Mouse (Mus musculus) ovary, adult 2 months (tissue): ENCODE results near the gene Zfp738. TPM values are rescaled to one million over a fixed set of nuclear protein-coding genes. Genes with fewer than 3 reads are reported as not detected.

Source experiments
- polyA plus RNA-seq: library from polyadenylated mRNA; depleted of rRNA; stranded (reverse); fragments of >200 nt; gene quantifications from 2 replicates; pipeline ENCODE4 v1.2.3, GENCODE M21; 2012; rRNA removed

The Zfp738 gene
- polyA plus RNA-seq: 2.9 and 3.4 TPM in 2 replicates

GRCm38 (mm10) chr13:67686971-67687370, at the start of gene Zfp738:
Zfp738 (minus strand) TSS chr13:67687071.

GRCm38 (mm10) chr13:67728641-67729318, 41.9 kb upstream of the Zfp738 start, which contains the start of gene Zfp65:
Zfp65 (minus strand) TSS chr13:67729173.

GRCm38 (mm10) chr13:67637294-67638007, 49.4 kb downstream of the Zfp738 start, which contains the start of the genes Gm49345 and Zfp729a:
Gm49345 (minus strand) TSS chr13:67637769.
Zfp729a (minus strand) TSS chr13:67637791.

GRCm38 (mm10) chr13:67609066-67609876, 77.6 kb downstream of the Zfp738 start, which contains the start of gene Zfp729b:
Zfp729b (minus strand) TSS chr13:67609707.

Other genes starting within 250 kb of the Zfp738 start
- gene Zfp874a, start 235.4 kb downstream of the Zfp738 start, polyA plus RNA-seq: 0.49 and 0.68 TPM in 2 replicates
- gene Zfp874b, start 202.8 kb downstream of the Zfp738 start, polyA plus RNA-seq: 2.3 and 2.8 TPM in 2 replicates
- gene Zfp58, start 186.5 kb downstream of the Zfp738 start, polyA plus RNA-seq: 0.70 and 0.79 TPM in 2 replicates
- gene Gm26965, start 160.9 kb downstream of the Zfp738 start, polyA plus RNA-seq: not detected in 2 replicates
- gene Zfp87, start 160.9 kb downstream of the Zfp738 start, polyA plus RNA-seq: 12.3 and 25.6 TPM in 2 replicates
- gene Zfp748, start 133.2 kb downstream of the Zfp738 start, polyA plus RNA-seq: 3.1 and 4.7 TPM in 2 replicates
- gene Zfp729b, start 77.4 kb downstream of the Zfp738 start, polyA plus RNA-seq: 0.05 and 0.14 TPM in 2 replicates
- not detected in 2 replicates for gene Gm49345, start 49.3 kb downstream of the Zfp738 start, polyA plus RNA-seq
- 0.46 and 1.1 TPM in 2 replicates for gene Zfp729a, start 49.3 kb downstream of the Zfp738 start, polyA plus RNA-seq
- 0.31 and 0.92 TPM in 2 replicates for gene Zfp65, start 42.1 kb upstream of the Zfp738 start, polyA plus RNA-seq
- 0.07 and 0.14 TPM in 2 replicates for gene Zfp85, start 68.2 kb upstream of the Zfp738 start, polyA plus RNA-seq
- gene Zfp493, start 92.6 kb upstream of the Zfp738 start, polyA plus RNA-seq: 0.61 and 0.90 TPM in 2 replicates
- gene Zfp273, start 126.7 kb upstream of the Zfp738 start, polyA plus RNA-seq: 0.14 and 0.58 TPM in 2 replicates
- gene Gm10037, start 144.0 kb upstream of the Zfp738 start, polyA plus RNA-seq: 0.35 TPM in 1 of 2 replicates, not detected in the other
- gene BC048507, start 176.3 kb upstream of the Zfp738 start, polyA plus RNA-seq: not detected in 2 replicates